Mouse (Mus musculus) megakaryocyte progenitor cell, adult 5-6 weeks (primary cell): ENCODE results near the gene Pabpc5. TPM values are rescaled to one million over a fixed set of nuclear protein-coding genes. Genes with fewer than 3 reads are reported as not detected.

Experiments
- ATAC-seq: replicated peaks from 2 replicates; pipeline ENCODE4 v1.8.0; 2016; ENCODE audit warnings: mild to moderate bottlenecking, moderate TSS enrichment, inconsistent platforms; ENCODE audit not compliant: poor library complexity
- total RNA-seq, 2 experiments: library from RNA; stranded (forward) in 1 of 2; stranded (reverse) in 1 of 2; fragments of 157-497, 149-512 nt in 1 of 2; fragments of 200-1000 nt in 1 of 2; gene quantifications; 2 replicates each; pipeline versions ENCODE4 v1.2.3 to v1.2.4; 2015 to 2017

The Pabpc5 gene
- not detected in 2 replicates for total RNA-seq (2015)
- 0.07 TPM in 1 of 2 replicates, not detected in the other for total RNA-seq (2017)

DNA sequence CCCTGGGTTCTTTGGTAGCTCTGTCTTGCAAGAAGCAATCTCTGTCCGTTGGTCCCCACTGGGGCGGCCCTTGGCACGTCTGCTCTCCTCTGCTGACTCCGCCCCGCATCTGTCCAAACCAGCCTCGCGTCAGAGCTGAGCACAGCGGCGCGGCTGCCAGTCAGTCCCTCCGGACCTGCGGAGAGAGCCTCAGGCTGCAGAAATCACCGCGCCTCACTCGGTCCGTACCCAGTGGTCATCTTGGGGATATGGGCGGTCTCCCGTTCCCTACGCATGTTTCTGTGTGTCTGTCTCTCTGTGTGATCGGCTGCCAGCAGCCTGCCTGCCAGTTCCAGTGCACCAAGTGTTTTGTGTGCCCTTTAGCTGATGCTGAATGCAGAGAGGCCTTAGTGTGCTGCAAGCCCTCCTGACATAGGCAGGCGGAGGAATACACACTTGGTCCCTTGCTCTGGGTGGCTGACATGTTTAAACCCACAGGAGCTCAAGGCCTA is at the start of gene Pabpc5:
Gene Pabpc5, plus strand, starts transcription at position 116 of the 491 bp plus-strand sequence.
- ATAC-seq: no peak

DNA sequence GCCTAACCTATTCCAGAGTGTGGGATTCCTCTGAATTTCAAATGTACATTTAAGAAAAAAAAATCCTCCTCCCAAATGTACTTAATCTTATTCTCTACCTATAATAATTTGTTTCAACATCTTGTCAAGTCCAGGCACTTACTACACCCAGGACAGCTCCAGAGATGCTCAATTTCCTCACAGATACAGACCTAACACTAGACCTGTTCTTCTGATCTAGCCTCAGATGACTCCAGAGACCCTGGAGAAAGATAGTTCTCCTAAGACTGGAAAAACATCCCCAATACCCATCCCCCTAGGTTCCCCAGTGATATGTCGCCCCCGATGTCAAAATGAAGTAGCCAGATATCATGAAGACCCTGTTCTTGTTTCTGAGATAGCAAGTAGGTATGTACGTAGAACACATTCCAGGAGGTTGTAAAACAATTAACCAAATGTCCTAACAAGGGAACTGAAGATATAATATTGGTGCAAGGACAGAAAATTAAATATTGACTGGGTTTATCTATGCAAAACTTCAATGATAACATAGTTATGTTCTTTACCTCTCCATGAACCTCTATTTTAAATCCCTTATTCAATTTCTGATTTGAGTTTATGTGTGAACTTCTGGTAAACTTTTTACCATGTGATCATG is 39.9 kb upstream of the Pabpc5 start:
- no peak for ATAC-seq

- ATAC-seq: no peak
Observed at GRCm38 (mm10) chrX:119888326-119888920, 38.6 kb upstream of the Pabpc5 start.

GRCm38 (mm10) chrX:119927852-119928251 is 856 bp downstream of the Pabpc5 start:
- no peak for ATAC-seq
